Mouse (Mus musculus): Measurements from ENCODE around the gene Ahdc1.

GRCm38 (mm10) chr4:132997469-132998237 is 13.4 kb upstream of the Ahdc1 start:
- TF ChIP-seq SMC3 (IDR thresholded peaks at IDR 0.05; ENCODE audit: low read depth, low read length) (peak; percentile 19), ETS1 (conservative IDR thresholded peaks at IDR 0.05; ENCODE audit: low read depth, low read length) (no peak), NELFE (IDR thresholded peaks at IDR 0.05; ENCODE audit: low read depth, low read length) (no peak), CTCF (conservative IDR thresholded peaks at IDR 0.05 in 1 of 2, IDR thresholded peaks at IDR 0.05 in 1 of 2; ENCODE audit: low read depth in 2 of 2, low read length in 2 of 2) (no peak; a peak in 1 of 4 replicates), MAFK (IDR thresholded peaks at IDR 0.05; ENCODE audit: insufficient replicate concordance, low read length) (no peak), POLR2A (IDR thresholded peaks at IDR 0.05; ENCODE audit: low read depth, low read length) (no peak), EP300 (IDR thresholded peaks at IDR 0.05; ENCODE audit: low read length) (no peak)
